Mouse (Mus musculus): ENCODE measurements around the gene Zfp346. TPM values are rescaled to one million over a fixed set of nuclear protein-coding genes. Genes with fewer than 3 reads are reported as not detected.

The Zfp346 gene
- total RNA-seq, 2 experiments from 2014 or later: 44.3 to 54.4 TPM

GRCm38 (mm10) chr13:55183382-55183781 lies 78.3 kb downstream of the Zfp346 start:
- no peak for DNase-seq (ENCODE audit: low spot score in 2 of 2)

Other genes starting within 250 kb of the Zfp346 start
- gene Unc5a, start 155.9 kb upstream of the Zfp346 start, total RNA-seq (2021): 1 to 10 TPM; 7.4 to 9.1 TPM
- 1 to 10 TPM; 1.1 to 2.6 TPM for gene Hk3, start 83.9 kb upstream of the Zfp346 start, total RNA-seq (2021)
- 10 to 100 TPM; 24.8 to 26.0 TPM for gene Uimc1, start 5.0 kb upstream of the Zfp346 start, total RNA-seq (2021)
- gene Gm17617, start 28.2 kb downstream of the Zfp346 start, total RNA-seq (2021): not detected
- gene Fgfr4, start 47.3 kb downstream of the Zfp346 start, total RNA-seq (2021): 10 to 100 TPM; 28.4 to 38.7 TPM
- 10 to 100 TPM; 76.4 to 82.4 TPM for gene Nsd1, start 104.5 kb downstream of the Zfp346 start, total RNA-seq (2021)
- gene Prelid1, start 215.2 kb downstream of the Zfp346 start, total RNA-seq (2021): 100 to 1,000 TPM; 132 to 143 TPM
- 10 to 100 TPM; 52.3 to 52.7 TPM for gene Rab24, start 216.6 kb downstream of the Zfp346 start, total RNA-seq (2021)
- under 1 TPM; 0.46 to 0.58 TPM for gene Mxd3, start 224.5 kb downstream of the Zfp346 start, total RNA-seq (2021)

All from adrenal gland, adult 18-20 months (tissue).